Mouse (Mus musculus): Measurements from ENCODE around the gene 4930590J08Rik.
A peak's percentile ranks its signal among the peaks of the same experiment; 100 is the strongest.

4930590J08Rik gene

DNA sequence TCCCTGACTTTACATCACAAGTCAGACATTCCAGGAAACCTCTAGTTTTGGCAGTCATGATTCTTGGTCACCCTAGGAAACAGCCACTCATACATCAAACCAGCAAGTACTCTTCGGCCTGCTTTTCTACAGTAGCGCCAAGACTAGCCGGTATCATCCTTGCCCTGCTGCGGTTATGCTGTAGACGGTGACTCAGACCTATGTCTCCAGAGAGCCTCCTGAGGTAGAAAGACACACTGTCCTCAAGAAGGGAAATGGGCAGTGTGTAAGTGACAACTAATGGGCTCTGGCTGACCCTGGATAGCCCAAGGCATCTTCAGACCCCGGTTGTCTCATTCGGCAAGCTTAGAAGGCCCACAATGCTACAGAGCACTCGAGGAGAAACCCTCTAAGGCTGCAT, 62.5 kb downstream of the 4930590J08Rik start:
- DNase-seq, result no peak

DNA sequence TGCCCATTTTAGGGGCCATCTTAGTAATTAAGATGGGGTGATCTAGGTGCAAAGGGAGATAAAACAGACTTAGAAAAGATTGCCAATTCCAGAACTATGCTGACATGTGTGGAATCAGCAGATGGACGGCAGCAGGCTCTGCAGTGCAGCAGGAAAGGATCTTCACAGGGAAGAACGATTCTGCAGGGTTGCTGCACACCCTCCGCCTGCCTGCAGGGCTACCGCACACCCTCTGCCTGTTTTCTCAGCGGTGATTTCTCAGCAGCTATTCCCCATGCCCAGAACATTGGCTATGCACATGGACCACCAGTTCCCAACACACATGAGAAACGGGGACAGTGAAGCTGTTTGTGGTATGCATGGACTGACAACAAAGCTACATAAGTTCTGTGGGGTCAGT, 63.4 kb downstream of the 4930590J08Rik start:
- no peak for DNase-seq

DNA sequence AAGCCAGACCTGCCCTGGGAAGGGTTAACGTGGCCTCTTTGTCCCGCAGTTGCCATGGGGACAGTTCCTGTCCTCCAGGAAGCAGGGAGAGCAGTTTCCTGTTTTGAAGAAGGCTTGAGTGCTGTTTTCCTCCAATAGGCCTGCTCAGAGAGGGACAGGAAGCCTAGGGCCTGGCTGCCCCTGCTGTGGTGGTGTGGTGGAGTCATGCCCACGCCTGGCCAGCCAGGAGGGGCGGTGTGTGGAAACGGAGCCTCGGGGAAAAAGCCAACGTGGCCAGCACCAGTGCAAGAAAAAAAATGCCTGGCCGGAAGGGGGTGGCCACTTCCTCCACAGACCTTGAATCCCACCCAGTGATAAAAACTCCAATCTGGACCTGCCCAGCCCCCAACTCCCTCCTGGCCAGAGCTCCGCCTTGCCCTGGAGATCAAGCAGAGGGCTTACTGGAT, 69.6 kb downstream of the 4930590J08Rik start:
- DNase-seq, result peak; percentile 83

DNA sequence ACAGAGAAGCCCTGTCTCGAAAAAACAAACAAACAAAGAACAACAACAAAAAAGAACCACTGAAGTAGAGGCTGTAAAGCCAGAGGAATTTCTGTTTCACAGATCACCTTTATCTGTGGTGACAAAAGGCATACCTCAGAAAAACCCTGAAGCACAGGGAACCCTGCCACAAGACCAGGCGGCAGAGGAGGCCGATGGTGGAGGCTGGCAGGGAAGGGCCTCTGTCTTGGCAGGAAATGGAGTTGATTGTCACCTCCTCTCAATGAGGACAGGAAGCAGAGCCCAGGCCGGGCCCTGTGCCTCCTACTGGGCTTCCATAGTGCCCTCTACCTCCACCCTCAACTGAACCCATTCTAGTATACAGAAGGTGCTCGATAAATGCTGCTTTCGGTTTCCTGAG, 71.4 kb downstream of the 4930590J08Rik start:
- no peak for DNase-seq

DNA sequence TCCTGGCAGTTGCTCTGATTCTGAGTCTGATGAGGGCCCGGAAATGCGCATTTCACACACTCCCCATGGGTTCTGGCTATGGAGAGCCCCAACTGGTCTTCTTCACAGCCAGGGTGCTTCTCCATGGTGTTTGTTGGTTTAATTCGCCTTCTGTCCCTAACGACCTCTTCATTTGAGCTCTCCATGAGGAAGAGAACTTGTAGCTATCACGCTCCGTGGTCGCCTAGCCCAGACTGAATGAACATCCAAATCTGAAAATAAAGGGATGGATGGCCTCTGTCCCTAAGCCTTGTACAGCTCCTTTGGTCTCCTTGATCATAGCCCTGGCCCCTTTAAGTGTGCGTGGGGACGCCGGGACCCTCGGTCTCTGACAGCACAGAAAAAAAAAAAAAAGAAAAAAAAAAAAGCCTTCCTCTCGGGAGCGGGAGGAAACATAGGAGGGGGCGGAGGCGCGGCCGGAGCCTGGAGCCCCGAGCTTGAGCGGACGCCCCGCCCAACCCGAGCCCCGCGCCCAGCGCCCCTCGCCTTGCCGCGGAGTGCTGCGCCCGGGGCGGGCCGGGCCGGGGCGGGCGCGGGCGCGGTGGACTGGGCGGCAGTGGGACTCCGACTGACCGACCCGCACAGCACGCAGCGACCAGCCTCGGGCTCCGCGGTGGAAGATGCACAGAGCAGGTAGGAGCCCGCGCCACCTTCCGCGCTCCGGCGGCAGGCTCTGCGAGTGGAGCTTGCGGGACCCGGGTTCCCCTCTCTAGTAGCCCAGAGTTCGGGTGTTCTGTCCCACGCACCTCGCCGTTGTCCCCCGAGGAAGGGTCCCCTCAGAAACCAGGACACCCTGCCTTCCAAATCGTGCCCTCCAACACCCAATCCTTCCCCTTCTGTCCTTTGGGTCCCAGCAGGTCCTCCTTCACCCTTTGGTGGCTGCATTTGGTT, 76.0 kb downstream of the 4930590J08Rik start, which contains the start of gene Fgd5:
TSS of gene Fgd5 (plus strand) at position 508 of the 930 bp plus-strand sequence.
- DNase-seq, result peak; percentile 84

DNA sequence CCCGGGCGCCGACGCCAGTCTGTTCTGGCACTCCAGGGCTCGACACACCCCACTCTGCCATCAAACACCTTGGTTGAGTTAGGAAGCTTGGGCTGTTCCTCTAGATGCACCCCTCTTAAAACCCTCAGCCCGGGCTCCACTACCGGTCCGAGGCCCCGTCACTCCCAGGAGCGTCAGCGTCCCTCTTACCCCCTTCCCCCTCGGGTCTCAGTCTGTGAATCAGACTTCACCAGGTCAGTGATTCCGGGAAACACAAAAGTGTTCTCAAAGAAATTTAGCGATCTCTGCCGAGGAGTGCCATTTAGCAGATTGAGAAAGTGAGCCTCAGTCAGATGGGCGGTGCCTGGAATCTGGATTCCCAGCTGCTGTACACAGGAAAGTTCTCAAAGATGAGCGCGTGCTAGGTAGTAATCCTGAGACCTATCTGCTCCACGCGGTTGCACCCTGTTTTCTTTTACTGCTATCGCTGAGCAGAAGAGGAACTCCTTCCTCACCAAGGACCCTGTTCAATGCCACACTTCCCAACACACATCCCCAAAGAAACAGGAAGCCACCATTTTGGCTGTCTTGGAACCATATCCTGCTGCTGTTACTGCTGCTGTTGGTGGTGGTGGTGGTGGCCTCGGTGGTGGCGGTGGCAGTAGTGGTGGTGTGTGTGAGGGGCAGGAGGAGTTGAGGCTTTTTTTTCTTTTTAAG, 76.8 kb downstream of the 4930590J08Rik start:
- peak; percentile 21 for DNase-seq

DNA sequence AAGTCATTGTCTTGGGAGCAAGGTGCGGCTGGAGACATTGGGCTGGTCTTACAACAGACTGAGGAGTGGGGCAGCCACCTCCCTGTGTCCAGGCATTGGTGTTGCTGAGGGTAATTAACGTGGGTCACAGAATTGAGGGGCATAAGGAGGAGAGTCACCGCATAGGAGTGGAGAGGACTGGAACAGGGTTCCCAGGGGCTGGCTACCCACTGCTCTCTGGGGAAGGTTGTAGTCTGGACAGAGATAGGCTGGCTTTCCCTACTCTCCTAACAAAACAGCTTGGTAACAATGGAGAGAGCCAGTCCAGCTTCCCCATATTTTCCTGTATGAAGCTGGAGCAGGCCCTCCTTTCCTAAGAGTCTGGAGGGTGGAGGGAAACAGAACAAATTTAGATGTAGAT, 77.4 kb downstream of the 4930590J08Rik start:
- DNase-seq, result no peak

DNA sequence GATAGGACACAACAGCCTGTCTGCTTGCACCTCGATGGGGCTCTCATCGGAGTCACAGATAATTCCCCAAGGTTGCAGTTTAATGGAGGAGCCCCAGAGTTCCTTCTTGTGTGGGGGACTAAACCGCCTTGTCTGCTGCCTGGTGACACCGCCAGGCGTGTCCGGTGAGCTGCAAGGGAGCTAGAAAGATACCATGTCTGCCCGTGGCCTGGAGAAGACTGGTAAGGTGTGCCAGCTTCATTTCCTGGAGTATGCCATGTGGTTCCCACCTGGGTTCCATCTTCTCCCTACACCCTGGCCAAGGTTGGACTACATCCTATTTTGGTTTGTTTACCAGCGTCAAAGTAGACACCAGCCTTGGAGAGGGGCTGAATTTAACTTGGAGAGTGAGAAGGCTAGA, 87.5 kb downstream of the 4930590J08Rik start:
- DNase-seq, result no peak

DNA sequence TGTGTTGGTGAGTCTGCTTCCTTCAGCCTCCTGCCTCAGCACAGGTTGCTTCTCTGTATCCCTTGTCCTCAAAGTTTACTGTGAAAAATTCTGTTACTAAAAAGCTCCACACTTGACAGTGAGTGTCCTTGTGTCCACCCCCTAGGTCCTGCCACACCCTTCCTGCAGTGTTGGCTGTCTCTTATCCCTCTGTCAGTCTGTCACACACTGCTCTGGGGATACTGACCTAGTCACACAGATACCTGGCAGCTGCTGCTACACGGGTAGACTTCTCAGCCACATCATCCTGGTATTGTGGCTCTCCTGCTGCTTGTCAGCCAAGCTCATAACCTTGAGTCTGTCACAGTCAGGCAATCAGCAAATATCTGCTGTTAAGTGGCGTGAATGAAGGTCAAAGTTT, 90.2 kb downstream of the 4930590J08Rik start:
- no peak for DNase-seq

DNA sequence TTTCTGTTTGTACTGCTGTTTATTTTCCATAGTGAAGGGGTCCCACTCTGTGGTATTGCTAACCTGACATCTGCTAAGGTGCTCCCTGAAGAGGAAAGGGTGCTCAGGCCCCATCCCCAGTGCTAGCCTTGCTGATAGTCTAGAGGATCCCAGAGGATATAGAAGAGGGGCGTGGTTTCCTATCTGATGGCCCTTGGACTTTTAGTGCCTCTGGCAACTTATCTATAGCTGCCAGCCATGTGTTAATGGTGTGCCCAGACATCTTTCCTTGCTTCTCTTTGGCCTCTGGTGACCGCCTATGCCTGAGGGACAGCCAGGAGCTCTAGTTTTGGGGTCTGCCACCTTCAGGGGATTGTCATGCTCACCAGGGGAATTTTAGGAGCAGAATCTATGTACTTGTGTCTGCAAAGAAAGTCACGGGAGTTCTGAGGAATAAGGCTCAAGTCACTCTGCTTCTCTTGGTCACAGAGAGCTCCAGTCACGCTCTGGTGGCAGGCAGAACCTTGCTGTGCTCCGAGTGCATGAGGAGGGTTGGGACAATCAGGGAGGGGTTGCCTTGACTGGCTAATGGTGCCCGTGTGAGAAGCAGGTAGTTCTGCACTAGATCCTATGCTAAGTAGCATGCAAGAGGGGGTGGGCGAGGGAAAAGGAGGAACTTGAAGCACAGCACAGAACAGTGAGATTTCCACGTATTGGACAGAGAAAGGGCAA, 91.3 kb downstream of the 4930590J08Rik start:
- no peak for DNase-seq

DNA sequence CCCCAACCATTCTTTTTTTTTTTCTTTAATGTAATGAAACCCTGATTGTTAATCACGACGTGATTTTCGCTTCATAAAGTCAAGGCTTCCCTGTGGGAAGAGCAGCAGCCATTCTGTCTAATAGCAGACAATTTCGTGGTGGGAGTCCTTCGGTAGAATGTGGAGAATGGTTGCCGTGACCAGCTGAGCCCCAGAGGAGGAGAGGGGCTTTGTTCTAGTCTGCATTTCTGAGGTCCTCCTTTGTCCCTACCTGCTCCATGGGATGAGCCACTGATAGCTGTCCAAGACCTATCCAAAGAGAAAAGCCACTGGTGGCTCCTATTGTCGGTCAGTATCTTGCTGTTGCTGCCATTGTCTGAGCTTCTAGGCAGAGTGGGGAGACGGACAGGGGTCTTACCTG, 93.5 kb downstream of the 4930590J08Rik start:
- no peak for DNase-seq
